Mouse (Mus musculus) lung, embryonic 15.5 days (tissue): ENCODE results near the gene Robo1. TPM values are rescaled to one million over a fixed set of nuclear protein-coding genes. Genes with fewer than 3 reads are reported as not detected.

ENCODE experiments used
- ATAC-seq: fragments of 200-750 bp; cut with Nextera tagmentation; 2 replicates; pipeline ENCODE4 v1.8.0; 2017; ENCODE audit warnings: moderate number of reproducible peaks, borderline replicate concordance; ENCODE audit not compliant: low FRiP score, low TSS enrichment; ENCODE audit errors: extremely low read depth
- H3K27ac ChIP-seq: fragments of 300-500 bp; sonication (generic); 2 replicates; pipeline ENCODE4 v1.5.1; 2015; ENCODE audit warnings: moderate library complexity, mild to moderate bottlenecking, inconsistent platforms
- H3K27me3 ChIP-seq: fragments of 300-500 bp; sonication (generic); 2 replicates; pipeline ENCODE4 v1.6.1; 2015; ENCODE audit warnings: inconsistent platforms
- H3K36me3 ChIP-seq: fragments of 300-500 bp; sonication (generic); 2 replicates; pipeline ENCODE4 v1.6.1; 2015; ENCODE audit warnings: inconsistent platforms
- H3K4me1 ChIP-seq: fragments of 300-500 bp; sonication (generic); 2 replicates; pipeline ENCODE4 v1.6.1; 2015; ENCODE audit warnings: inconsistent platforms
- H3K4me2 ChIP-seq: fragments of 300-500 bp; sonication (generic); 2 replicates; pipeline ENCODE4 v1.6.1; 2015; ENCODE audit warnings: inconsistent platforms, mild to moderate bottlenecking, moderate library complexity
- H3K4me3 ChIP-seq: fragments of 300-500 bp; sonication (generic); 2 replicates; pipeline ENCODE4 v1.5.1; 2015; ENCODE audit warnings: mild to moderate bottlenecking, inconsistent platforms
- H3K9ac ChIP-seq: fragments of 300-500 bp; sonication (generic); 2 replicates; pipeline ENCODE4 v1.6.1; 2015; ENCODE audit warnings: inconsistent platforms
- H3K9me3 ChIP-seq: fragments of 300-500 bp; sonication (generic); 2 replicates; pipeline ENCODE4 v1.6.1; 2016; ENCODE audit warnings: inconsistent platforms
- WGBS: fragments of 180-500 bp; shearing (Covaris S2); methylation state at CpG from one replicate; pipeline ENCODE4 v1.1.7; 2015; 5-methylcytosine and 5-hydroxymethylcytosine counted together
- polyA plus RNA-seq: library from polyadenylated mRNA; unstranded; fragments of >200 nt; fragmentation: Nextera tagmentation; extraction: Ambion mirVana; gene quantifications from 2 replicates; pipeline ENCODE4 v1.2.1, GENCODE M21; 2015

Robo1 gene
- polyA plus RNA-seq, 1 experiment from 2014 or later: 32.0 TPM

DNA sequence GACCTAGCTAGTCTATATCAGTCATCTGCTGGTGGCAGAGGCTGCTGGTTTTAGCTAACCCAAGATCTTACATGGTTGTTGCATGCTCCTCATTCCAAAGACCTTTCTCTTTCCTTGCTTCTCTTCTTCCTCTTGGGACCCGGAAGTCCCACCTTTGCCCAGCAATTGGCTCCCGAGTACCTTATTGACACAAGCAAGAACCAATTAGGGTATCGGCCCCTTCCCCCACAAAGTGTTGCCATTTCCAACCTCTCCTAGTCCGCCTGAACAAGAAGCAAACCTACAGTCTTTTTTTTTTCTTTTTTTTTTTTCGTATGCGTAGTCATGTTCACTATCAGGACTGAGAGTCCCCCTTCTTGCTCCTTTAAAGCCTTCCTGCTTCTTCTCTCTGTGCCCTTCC is 478.0 kb downstream of the Robo1 start:
- Histone ChIP-seq H3K36me3 (no peaks in the 10 kb centered on the region), H3K4me1 (0 out of 2 replicates have a peak, but pooled peaks cover 4% of the 10 kb centered on the region), H3K27ac (no peak overlapping the region), H3K27me3 (no peaks in the 10 kb centered on the region), H3K9ac (no peak overlapping the region), H3K4me2 (no peak overlapping the region), H3K9me3 (no peaks in the 10 kb centered on the region), H3K4me3 (no peak overlapping the region)
- 89% methylated on average over 6 of the region's 6 CpGs for WGBS
- no peak for ATAC-seq

DNA sequence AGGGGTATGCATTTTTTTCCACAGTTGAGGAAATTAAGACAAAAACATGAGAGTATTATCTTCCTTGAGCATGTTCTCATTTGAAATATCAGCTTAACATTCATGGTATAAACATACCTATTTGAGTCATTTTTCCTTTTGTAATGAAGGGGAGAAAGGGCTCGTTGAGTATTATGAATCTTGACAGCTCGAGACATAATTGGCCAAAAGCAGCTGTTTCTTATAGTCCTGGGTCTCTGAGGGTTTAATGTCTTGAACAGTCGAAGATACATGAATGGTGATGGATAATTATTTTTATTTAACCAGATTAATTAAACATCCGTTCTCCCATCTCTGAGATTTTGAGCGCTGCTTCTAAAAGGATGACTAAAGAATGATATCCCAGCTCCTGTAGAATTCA is 478.5 kb downstream of the Robo1 start:
- no peak overlapping the region for H3K9ac ChIP-seq
- no peak overlapping the region for H3K4me2 ChIP-seq
- no peaks in the 10 kb centered on the region for H3K9me3 ChIP-seq
- no peak overlapping the region for H3K4me3 ChIP-seq
- H3K27me3 ChIP-seq: no peaks in the 10 kb centered on the region
- ATAC-seq: no peak
- H3K4me1 ChIP-seq: 0 out of 2 replicates have a peak, but pooled peaks cover 4% of the 10 kb centered on the region
- no peaks in the 10 kb centered on the region for H3K36me3 ChIP-seq
- WGBS: 73% methylated on average over 5 of the region's 5 CpGs
- H3K27ac ChIP-seq: no peak overlapping the region

DNA sequence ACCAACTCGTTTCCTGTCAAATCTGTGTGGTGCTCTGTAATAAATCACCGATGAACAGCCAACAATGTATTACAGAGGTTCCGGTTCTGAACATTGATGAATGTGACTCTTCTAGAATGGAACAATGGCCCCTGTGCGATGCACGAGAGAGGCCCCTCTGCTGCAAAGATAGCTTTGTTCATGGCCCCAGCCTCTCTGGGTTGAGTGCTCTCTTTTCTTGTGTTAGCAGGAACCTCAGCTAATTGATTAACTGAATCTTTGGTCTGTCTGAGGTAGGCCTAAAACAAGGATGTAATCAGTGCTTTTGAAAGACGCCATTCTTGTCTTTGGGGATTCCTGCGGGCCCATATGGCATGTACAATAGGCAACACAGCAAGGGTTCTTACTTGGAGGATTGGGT is 479.9 kb downstream of the Robo1 start:
- Histone ChIP-seq H3K4me2 (no peak overlapping the region), H3K9me3 (no peaks in the 10 kb centered on the region), H3K36me3 (no peaks in the 10 kb centered on the region), H3K27me3 (no peaks in the 10 kb centered on the region), H3K27ac (no peak overlapping the region), H3K4me3 (no peak overlapping the region), H3K9ac (no peak overlapping the region), H3K4me1 (0 out of 2 replicates have a peak, but pooled peaks cover 4% of the 10 kb centered on the region)
- 56% methylated on average over 7 of the region's 7 CpGs for WGBS
- no peak for ATAC-seq

DNA sequence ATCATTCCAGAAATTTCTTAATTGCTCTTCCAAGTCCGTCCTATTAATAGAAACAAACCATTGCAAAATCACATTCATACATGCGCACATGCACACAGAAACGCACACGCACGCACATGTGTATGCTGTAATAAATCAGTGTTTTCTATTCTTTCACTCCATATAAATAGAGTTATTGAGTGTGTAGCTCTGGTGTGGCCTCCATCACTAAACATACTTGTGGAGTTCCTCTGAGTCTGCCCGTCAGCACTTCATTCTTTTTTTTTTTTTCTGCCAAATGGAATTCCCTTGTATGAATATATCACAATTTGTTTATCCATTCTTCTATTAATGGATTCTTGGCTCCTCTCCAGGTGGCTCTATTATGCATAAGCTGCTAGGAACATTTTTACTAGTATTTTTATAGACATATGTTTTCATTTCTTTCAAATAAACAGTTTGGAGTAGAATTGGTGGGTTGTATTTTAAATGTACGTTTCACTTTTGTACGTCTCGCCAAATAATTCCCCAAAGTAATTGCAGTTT is 483.1 kb downstream of the Robo1 start:
- peak; percentile 89 for ATAC-seq
- peaks cover 11% of the 10 kb centered on the region; the same call in 1 of the 2 replicates for H3K4me1 ChIP-seq
- H3K27me3 ChIP-seq: no peaks in the 10 kb centered on the region
- no peak overlapping the region for H3K4me2 ChIP-seq
- no peaks in the 10 kb centered on the region for H3K36me3 ChIP-seq
- no peak overlapping the region for H3K9ac ChIP-seq
- peak overlapping the region; percentile 33; the same call in 1 of the 2 replicates for H3K27ac ChIP-seq
- no peaks in the 10 kb centered on the region for H3K9me3 ChIP-seq
- 40% methylated on average over 9 of the region's 9 CpGs for WGBS
- H3K4me3 ChIP-seq: no peak overlapping the region

DNA sequence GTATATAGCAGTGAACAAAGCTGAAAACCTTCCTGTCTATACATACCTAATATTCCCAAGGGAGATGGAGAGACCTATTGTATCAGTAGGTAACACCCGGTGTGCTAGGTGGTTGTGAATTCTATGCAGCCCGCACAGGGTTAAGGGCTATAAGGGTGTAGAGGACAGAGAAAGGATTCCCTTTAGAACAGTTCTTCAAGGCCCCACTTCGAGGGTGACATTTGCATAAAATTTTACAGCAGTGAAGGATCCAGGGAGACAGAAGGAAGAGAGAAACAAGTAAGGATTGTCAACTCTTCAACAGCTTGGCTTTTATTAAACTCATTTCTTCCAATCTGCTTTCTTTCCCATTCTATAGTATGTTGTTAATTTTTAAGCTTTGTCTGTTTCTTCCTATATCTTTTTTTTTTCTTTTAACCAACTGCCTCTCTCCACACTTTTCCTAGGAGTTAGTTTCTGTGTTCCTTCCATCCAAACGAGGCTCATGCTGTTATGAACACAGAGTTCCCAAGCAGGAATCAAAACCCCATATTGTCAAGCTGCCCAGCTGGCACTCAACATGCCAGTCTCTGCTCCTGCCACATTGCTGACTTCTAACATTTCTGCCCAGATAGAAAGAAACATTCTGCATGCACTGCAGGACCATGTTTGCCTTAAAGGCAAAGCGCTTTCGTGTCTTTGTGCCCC is 486.7 kb downstream of the Robo1 start:
- Histone ChIP-seq H3K4me2 (no peak overlapping the region), H3K27ac (peak overlapping the region; percentile 54)
- 52% methylated on average over 6 of the region's 6 CpGs for WGBS

DNA sequence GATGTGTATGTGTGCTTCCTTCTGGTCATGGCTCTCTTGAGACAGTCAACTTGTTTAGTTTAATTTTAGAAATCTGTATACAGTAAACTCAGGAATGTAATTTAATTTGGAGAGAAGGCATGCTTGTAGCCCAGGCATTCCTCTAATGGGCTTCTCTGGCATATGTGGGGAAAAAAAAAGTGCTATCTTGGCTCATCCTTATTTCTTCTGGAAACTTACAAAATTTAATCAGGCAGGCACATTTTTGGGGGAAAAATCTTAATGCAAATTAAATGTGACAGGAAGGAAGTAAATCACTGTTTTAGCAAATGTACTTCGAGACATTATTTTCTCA is 487.2 kb downstream of the Robo1 start:
- Histone ChIP-seq H3K27me3 (no peaks in the 10 kb centered on the region), H3K36me3 (no peaks in the 10 kb centered on the region), H3K9me3 (no peaks in the 10 kb centered on the region), H3K4me3 (no peak overlapping the region), H3K27ac (peak overlapping the region; percentile 54), H3K4me1 (peaks cover 9% of the 10 kb centered on the region; the same call in 1 of the 2 replicates), H3K9ac (no peak overlapping the region), H3K4me2 (no peak overlapping the region)
- ATAC-seq: no peak
- 41% methylated on average over 1 of the region's 1 CpGs for WGBS

More for the DNA sequence above, 486.7 kb downstream of the Robo1 start:
- no peaks in the 10 kb centered on the region for H3K36me3 ChIP-seq
- H3K9ac ChIP-seq: no peak overlapping the region
- H3K4me1 ChIP-seq: peaks cover 13% of the 10 kb centered on the region; the same call in 1 of the 2 replicates
- H3K9me3 ChIP-seq: no peaks in the 10 kb centered on the region
- no peaks in the 10 kb centered on the region for H3K27me3 ChIP-seq
- H3K4me3 ChIP-seq: no peak overlapping the region
- ATAC-seq: no peak

DNA sequence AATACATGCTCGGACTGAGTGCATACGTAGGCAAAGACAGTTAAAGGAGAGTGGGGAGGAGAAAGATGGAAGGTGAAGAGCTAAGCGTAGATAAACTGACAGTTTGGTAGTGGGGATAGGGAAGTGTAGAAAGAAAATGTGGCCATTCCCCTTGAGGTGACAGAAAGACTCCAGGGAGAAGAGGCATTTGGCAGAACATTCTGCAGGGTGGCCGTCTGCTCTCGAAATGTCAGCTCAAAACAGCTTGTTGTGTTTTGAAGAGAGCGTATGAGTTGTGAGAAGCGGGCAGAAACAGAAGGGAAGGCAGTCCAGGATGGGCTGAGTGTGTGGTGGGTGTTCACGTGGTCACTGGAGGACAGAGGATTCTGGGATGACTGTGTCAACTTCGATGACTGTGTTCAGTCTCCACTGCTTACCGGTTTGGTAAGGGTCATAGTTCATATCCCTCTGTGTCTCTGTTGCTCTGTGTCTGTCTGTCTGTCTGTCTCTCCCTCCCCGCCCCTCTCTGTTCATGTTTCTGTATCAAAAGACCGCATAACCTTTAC is 490.4 kb downstream of the Robo1 start:
- Histone ChIP-seq H3K4me3 (no peak overlapping the region), H3K27ac (no peak overlapping the region), H3K4me2 (no peak overlapping the region), H3K27me3 (no peaks in the 10 kb centered on the region), H3K9me3 (no peaks in the 10 kb centered on the region), H3K36me3 (no peaks in the 10 kb centered on the region), H3K9ac (no peak overlapping the region), H3K4me1 (peaks cover 15% of the 10 kb centered on the region)
- 77% methylated on average over 12 of the region's 12 CpGs for WGBS
- ATAC-seq: no peak

DNA sequence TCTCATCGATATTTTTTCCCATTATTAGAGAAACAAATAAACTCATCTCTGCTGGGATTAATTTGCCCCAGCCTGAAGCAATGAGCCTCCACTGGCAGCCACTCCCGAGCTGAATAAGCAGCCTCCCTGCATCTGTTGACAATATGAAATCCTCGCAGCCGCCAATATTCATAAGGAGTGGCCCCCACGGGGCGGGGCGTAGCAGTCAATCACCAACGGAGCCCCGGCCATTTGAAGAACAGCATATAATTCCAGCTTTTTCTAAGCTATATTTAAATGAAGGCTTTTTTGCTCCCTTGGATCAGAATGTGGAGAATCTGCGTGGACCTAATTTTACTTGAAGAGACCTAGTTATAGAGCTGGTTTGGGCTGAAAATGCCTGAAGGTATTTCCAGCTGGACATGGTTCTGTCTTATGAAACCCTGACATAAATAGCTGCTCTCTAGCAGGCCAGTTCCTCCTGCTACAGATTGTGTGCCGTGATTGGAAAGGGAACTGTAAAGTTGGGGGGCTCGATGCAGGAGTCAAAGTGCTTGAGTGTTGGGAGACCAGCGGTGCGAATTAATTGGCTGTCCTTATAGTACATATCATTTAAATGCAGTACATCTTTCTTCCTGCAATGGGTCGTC is 492.1 kb downstream of the Robo1 start:
- Histone ChIP-seq H3K4me3 (no peak overlapping the region), H3K36me3 (no peaks in the 10 kb centered on the region), H3K4me2 (no peak overlapping the region), H3K27me3 (no peaks in the 10 kb centered on the region), H3K27ac (no peak overlapping the region), H3K4me1 (peaks cover 15% of the 10 kb centered on the region), H3K9me3 (no peaks in the 10 kb centered on the region), H3K9ac (no peak overlapping the region)
- WGBS: 59% methylated on average over 15 of the region's 15 CpGs
- no peak; the same call in 1 of the 2 replicates for ATAC-seq

DNA sequence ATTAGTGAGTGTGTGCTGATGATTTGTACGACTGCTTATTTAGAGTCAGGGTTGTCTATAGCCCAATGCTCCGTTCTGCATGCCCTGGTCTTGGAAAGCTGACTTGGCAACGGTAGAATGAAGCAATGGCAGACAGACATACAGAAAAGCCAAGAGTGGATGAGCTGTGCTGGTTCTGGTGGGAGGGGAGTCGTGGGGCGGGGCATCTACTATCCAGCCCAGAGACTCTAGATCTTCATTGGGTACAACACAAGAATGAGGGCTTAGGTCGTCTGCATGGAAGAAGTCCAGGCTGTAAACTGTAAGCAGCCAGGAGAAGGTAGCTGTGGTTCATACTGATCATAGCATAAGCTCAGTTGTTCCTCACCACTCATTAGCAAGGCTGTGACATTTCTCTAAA is 492.7 kb downstream of the Robo1 start:
- no peak for ATAC-seq
- WGBS: 72% methylated on average over 6 of the region's 6 CpGs
- Histone ChIP-seq H3K27ac (no peak overlapping the region), H3K36me3 (no peaks in the 10 kb centered on the region), H3K27me3 (no peaks in the 10 kb centered on the region), H3K9ac (no peak overlapping the region), H3K4me2 (no peak overlapping the region), H3K4me1 (peaks cover 12% of the 10 kb centered on the region), H3K9me3 (no peaks in the 10 kb centered on the region), H3K4me3 (no peak overlapping the region)

DNA sequence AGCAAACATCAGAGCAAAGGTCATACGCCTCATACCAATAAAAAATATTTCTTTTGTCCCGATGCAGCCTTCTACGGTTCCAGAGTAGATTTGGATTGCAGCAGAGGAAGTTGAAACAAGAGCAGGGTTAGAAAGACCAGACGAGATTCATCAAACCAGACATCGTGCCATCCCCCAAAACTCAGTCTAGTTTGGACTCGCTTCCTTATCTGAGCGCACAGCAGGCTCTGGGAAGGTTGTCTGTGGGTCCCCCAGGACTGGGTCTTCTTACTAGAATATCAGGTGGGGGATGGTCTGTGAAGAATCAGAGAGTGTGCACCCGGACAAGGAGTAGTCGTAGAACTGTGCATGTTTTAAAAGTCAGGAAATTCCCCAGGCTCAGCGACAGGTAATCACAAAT is 500.2 kb downstream of the Robo1 start:
- H3K9me3 ChIP-seq: no peaks in the 10 kb centered on the region
- WGBS: 31% methylated on average over 10 of the region's 10 CpGs
- ATAC-seq: peak; percentile 35; the same call in 1 of the 2 replicates
- H3K27ac ChIP-seq: no peak overlapping the region
- 0 out of 2 replicates have a peak, but pooled peaks cover 5% of the 10 kb centered on the region for H3K4me1 ChIP-seq
- 0 out of 2 replicates have a peak overlapping the region, but pooled peaks have one; percentile 6 for H3K4me3 ChIP-seq
- no peaks in the 10 kb centered on the region for H3K27me3 ChIP-seq
- peak overlapping the region; percentile 29 for H3K4me2 ChIP-seq
- no peak overlapping the region for H3K9ac ChIP-seq
- H3K36me3 ChIP-seq: no peaks in the 10 kb centered on the region

DNA sequence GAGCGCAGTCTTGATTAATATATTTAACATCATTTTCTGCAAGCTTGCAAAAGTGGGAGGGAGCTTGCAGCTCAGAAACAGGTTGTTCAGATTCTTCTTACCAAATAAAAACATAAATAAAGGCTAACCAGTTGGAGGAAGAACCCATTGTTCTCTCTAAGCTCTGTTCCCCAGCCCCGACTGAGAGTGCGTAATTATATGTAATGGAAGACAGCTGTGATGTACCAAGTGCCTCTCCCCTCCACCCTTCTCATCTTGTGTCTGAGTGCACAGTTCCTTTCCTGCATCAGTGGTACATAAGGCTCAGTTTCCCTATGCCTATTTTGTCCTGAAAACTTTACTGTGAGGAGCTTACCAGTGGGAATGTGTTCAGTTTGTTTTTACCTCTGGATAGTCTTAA is 502.8 kb downstream of the Robo1 start:
- Histone ChIP-seq H3K9me3 (no peaks in the 10 kb centered on the region), H3K9ac (no peak overlapping the region), H3K27me3 (no peaks in the 10 kb centered on the region), H3K4me1 (0 out of 2 replicates have a peak, but pooled peaks cover 5% of the 10 kb centered on the region), H3K36me3 (no peaks in the 10 kb centered on the region), H3K4me3 (no peak overlapping the region), H3K4me2 (no peak overlapping the region), H3K27ac (no peak overlapping the region)
- 50% methylated on average over 3 of the region's 3 CpGs for WGBS
- ATAC-seq: no peak

DNA sequence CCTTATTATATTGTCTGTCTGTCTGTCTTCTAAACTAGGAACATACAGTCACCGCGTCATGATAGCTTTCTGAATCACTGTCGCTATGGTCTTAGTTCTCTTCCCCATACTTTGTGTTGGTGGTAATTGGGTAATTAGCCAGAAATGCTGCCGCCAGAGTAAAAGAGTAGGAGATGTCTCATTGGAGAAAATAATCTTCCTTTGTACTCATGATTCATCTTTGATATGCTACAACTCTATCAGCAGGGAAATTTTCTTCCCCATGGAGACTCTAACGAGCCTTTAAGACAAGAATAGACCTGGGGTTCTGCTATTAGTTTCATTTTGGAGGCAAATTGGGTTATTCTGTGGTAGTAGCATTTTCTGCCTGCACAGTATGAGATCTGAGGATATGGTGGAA is 503.4 kb downstream of the Robo1 start:
- Histone ChIP-seq H3K9ac (no peak overlapping the region), H3K4me3 (no peak overlapping the region), H3K4me1 (0 out of 2 replicates have a peak, but pooled peaks cover 5% of the 10 kb centered on the region), H3K9me3 (no peaks in the 10 kb centered on the region), H3K27me3 (no peaks in the 10 kb centered on the region), H3K4me2 (no peak overlapping the region), H3K36me3 (no peaks in the 10 kb centered on the region), H3K27ac (no peak overlapping the region)
- whole genome bisulfite sequencing: 88% methylated on average over 5 of the region's 5 CpGs
- no peak for ATAC-seq
